Mouse (Mus musculus) cerebellum, adult 9-10 months (tissue): ENCODE measurements around the gene Hist1h4h.
"Not testable (repeated sequence)": the region's sequence is repeated elsewhere in the genome, so short reads cannot be mapped to it uniquely, and the experiment has no call there.

ENCODE experiments used
- DNase-seq: peaks from one replicate; pipeline ENCODE4 v3.0.0; 2022

Gene Hist1h4h

GRCm38 (mm10) chr13:23535137-23536075 is 4.6 kb downstream of the Hist1h4h start, which contains the start of gene Hist1h3g:
Gene Hist1h3g (plus strand): TSS chr13:23535422.
- DNase-seq: peak; percentile 90

DNA sequence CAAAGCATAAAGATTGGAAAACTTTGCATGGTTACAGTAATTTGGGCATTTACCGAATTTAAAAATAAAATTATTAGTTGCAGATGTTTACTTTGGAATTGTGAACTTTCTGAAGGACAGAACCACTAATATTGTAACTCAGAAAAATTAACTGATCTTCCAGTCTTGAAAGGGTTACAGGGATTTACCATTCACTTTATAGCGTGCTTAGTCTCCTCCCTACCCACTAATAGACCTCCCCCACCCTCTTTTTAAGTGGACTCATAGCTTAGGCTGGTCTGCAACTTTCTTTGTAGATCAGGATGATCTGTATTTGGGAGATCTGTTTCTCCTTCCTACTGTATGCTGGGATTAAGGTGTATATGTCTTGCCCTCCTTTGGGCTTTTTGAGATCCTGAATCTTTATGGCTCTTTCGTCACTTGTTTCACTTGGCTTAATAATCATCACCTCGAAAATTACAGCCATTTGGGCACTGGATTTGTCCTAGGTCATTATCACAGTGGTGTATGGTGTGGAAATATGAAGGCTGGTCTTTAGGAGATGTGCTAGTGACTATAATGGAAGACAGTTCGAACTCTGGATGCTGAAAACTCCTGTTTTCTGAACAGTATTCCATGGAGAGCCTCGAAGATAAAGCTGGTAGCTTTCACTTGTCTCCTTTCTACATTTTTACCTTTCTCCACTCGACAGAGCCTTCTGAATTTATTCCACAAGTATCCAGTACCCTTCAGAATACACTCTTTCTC is 5.4 kb downstream of the Hist1h4h start:
- DNase-seq: no peak

GRCm38 (mm10) chr13:23537006-23537710 is 6.3 kb downstream of the Hist1h4h start:
- DNase-seq: no peak

DNA sequence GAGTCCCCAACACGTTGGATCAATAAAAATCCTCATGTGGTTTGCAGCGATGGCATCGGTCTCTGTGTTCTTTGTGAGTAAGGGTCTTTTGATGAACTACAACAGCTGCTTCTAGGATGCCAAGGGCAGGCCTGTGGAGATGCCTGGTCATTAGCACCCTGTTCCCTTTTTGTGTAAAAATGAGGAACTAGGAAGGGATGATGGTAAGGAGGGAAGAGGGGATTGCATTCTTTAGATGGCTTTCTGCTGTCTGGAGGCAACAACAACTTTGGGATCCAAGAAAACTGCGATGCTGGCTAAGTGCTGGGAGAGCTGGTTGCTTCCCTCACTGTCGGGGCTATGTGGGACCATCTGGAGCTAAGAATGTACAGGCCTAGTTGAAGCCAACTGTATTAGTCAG is 7.4 kb downstream of the Hist1h4h start:
- DNase-seq: no peak

DNA sequence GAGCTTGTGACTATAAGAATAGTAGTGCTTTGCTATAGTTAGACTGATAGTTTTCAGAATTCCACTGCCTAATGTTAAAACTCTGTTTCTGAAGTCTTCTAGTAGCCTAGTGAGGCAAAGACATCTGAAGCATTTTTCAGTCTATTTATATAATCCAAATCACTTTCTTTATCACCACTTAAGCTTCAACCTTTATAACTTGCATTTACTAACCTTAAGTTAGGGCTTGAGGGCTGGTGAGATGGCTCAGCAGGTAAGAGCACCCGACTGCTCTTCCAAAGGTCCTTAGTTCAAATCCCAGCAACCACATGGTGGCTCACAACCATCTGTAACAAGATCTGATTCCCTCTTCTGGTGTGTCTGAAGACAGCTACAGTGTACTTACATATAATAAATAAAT is 9.0 kb downstream of the Hist1h4h start:
- DNase-seq: not testable (repeated sequence)

DNA sequence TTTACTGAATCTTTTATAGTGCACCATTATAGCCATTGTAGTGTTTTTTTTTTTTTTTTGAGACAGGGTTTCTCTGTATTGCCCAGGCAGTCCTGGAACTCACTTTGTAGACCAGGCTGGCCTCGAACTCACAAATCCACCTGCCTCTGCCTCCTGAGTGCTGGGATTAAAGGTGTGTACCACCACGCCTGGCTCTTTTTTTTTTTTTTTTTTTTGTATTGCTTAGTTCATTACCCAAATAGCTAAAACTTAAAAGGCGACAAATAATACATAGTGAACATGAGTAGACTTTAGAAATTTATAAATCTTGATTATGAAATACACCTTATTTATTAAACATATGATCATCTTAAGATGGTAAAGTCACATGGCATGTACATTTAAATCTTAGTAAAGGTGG is 10.6 kb downstream of the Hist1h4h start:
- DNase-seq: no peak

GRCm38 (mm10) chr13:23542225-23542980 is 11.6 kb downstream of the Hist1h4h start:
- DNase-seq: not testable (repeated sequence)

GRCm38 (mm10) chr13:23542999-23543607 is 12.3 kb downstream of the Hist1h4h start, which contains the start of gene Hist1h2bh:
Gene Hist1h2bh (minus strand): TSS chr13:23543392.
- DNase-seq: peak; percentile 77

- DNase-seq: peak; percentile 97
Measured at GRCm38 (mm10) chr13:23543965-23544786, 13.3 kb downstream of the Hist1h4h start, which contains the start of gene Hist1h3f. Gene Hist1h3f (plus strand): TSS chr13:23544052.

GRCm38 (mm10) chr13:23544787-23545120 is 13.9 kb downstream of the Hist1h4h start:
- not testable (repeated sequence) for DNase-seq

GRCm38 (mm10) chr13:23546694-23547093 is 15.8 kb downstream of the Hist1h4h start:
- DNase-seq: no peak

DNA sequence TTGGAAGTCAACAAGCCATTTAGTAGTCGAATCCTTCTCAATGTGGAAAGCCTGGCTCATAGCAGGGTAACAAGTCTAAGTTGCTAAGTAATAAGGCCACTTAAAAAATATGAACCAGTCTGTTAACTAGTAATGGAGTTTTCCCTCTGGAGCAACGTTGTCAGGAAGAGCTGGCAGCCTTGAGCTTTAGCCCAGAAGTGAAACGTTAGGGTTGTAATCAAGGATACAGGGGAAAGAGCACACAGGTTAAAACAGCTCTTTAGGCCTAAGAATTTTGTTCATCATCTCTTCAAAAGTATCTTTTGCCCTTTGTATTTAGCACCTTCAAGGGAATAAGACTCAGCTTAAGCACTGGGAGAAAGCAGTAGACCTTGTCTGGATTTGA is 19.9 kb downstream of the Hist1h4h start:
- DNase-seq: no peak

DNA sequence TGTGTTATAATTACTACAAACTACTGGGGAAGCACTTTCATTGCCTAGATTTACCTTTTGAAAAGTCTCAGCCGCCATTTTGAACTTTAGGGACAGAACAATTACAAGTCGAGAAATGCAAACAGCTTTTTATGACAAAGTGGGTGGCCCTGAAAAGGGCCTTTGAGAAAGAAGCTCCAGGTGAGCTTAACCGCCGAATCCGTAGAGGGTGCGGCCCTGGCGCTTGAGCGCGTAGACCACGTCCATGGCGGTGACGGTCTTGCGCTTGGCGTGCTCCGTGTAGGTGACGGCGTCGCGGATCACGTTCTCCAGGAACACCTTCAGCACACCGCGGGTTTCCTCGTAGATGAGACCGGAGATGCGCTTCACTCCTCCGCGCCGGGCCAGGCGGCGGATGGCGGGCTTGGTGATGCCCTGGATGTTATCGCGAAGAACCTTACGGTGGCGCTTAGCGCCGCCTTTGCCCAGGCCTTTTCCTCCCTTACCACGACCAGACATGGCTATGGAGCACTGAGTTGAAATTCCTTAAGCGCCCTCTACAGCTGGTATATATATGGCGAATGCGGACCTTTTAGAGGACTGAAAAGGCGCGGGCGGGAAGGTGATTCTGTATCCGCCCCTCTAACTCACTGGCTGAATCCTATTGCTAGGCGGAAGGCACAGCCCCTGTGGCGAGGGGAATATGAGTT is 20.4 kb downstream of the Hist1h4h start, which contains the start of gene Hist1h4f:
Gene Hist1h4f (minus strand): TSS at position 503 of the 689 bp plus-strand sequence.
- DNase-seq: peak; percentile 95

GRCm38 (mm10) chr13:23551931-23552914 is 21.4 kb downstream of the Hist1h4h start:
- DNase-seq: peak; percentile 30

GRCm38 (mm10) chr13:23552962-23553361 is 22.1 kb downstream of the Hist1h4h start, which contains the start of gene Hist1h1d:
Gene Hist1h1d (plus strand): TSS chr13:23553262.
- no peak for DNase-seq

- no peak for DNase-seq
Measured at GRCm38 (mm10) chr13:23554393-23554792, 23.5 kb downstream of the Hist1h4h start.

DNA sequence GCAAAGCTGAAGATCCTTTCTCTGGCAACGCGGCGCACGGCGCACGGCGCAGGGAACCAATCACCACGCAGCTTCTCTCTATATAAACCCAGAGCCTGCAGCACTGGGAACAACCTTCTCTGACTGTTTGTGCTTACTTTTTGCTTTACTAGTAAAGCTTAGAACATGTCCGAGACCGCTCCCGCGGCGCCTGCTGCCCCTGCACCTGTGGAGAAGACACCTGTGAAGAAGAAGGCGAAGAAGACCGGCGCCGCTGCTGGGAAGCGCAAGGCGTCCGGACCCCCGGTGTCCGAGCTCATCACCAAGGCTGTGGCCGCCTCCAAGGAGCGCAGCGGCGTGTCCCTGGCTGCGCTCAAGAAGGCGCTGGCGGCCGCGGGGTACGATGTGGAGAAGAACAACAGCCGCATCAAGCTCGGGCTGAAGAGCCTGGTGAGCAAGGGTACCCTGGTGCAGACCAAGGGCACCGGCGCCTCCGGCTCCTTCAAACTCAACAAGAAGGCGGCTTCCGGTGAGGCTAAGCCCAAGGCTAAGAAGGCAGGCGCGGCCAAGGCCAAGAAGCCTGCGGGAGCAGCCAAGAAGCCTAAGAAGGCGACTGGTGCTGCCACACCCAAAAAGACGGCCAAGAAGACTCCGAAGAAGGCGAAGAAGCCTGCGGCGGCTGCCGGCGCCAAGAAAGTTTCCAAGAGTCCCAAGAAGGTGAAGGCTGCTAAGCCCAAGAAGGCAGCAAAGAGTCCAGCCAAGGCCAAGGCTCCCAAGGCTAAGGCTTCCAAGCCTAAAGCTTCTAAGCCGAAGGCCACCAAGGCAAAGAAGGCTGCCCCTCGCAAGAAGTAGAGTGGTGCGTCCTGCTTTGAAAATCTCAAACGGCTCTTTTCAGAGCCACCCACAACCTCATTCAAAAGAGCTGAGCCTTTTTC is 24.3 kb downstream of the Hist1h4h start:
- DNase-seq: peak; percentile 81
